ENCODE assay signal across 36 mouse cellular contexts in the genomic region with DNA sequence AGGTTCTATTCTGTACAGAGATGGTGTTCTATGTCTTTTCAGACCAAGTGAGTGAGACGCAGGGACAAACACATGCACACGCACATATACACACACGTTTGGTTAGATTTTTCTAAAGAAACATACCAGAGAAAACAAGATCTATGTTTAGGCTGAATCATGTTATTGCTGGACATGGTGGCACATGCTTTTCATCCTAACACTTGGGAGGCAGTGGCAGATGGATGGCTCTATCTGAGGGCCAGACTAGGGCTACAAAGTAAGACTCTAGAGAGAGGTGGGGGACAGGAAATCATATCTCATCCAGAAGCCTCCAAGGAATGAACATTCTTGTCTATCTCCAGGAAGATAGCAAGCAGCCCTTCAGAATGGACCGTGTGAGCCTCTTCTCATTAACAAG. TPM values are rescaled to one million over a fixed set of nuclear protein-coding genes. Genes with fewer than 3 reads are reported as not detected.
"Had no signal": no experiment of that assay in that cellular context is flagged by ENCODE, and none has a peak within 500 bp of the region (broad histone marks: within the 10 kb centered on the region; RNA-seq: fewer than 3 reads in every experiment).

No protein-coding gene starts in this region.

- H3K4me1 ChIP-seq: limb, embryonic 10.5 days; limb, embryonic 12.5 days; limb, embryonic 13.5 days; limb, embryonic 15.5 days; liver, embryonic 12.5 days; liver, embryonic 13.5 days; liver, embryonic 15.5 days; lung, embryonic 15.5 days; megakaryocyte, embryonic 14.5 days; midbrain, embryonic 12.5 days; midbrain, embryonic 13.5 days; midbrain, embryonic 15.5 days; neural tube, embryonic 12.5 days had no signal

- ATAC-seq: liver, embryonic 12.5 days; liver, postnatal 0 days; lung, postnatal 0 days; midbrain, embryonic 13.5 days; midbrain, embryonic 15.5 days; midbrain, embryonic 16.5 days had no signal

- H3K9me3 ChIP-seq: limb, embryonic 10.5 days; liver, embryonic 12.5 days; liver, embryonic 13.5 days; liver, embryonic 15.5 days; lung, embryonic 15.5 days; midbrain, embryonic 13.5 days had no signal

- DNase-seq: left cerebral cortex, postnatal 4 days; liver; liver, embryonic 13.5 days; liver, postnatal 0 days; lung, adult 18-20 months; lung, adult 2 months; lung, embryonic 14.5 days; lung, postnatal 10 days; lung, postnatal 14 days; lung, postnatal 36 days; lung, postnatal 4 days; midbrain, embryonic 14.5 days had no signal

- H3K4me3 ChIP-seq: left cerebral cortex, adult 2 months; limb, embryonic 10.5 days; limb, embryonic 12.5 days; limb, embryonic 13.5 days; limb, embryonic 15.5 days; liver, embryonic 12.5 days; liver, embryonic 13.5 days; liver, embryonic 15.5 days; lung, embryonic 15.5 days; megakaryocyte, embryonic 14.5 days; midbrain, embryonic 12.5 days; midbrain, embryonic 13.5 days; midbrain, embryonic 15.5 days; myocyte; neural tube, embryonic 12.5 days had no signal

- H3K27ac ChIP-seq: left cerebral cortex, adult 2 months; limb, embryonic 10.5 days; limb, embryonic 12.5 days; limb, embryonic 13.5 days; limb, embryonic 15.5 days; liver, embryonic 12.5 days; liver, embryonic 13.5 days; liver, embryonic 14.5 days; liver, embryonic 15.5 days; lung, embryonic 15.5 days; macrophage; midbrain, embryonic 12.5 days; midbrain, embryonic 13.5 days; midbrain, embryonic 15.5 days; neural tube, embryonic 12.5 days had no signal

- H3K36me3 ChIP-seq: limb, embryonic 10.5 days; limb, embryonic 12.5 days; limb, embryonic 13.5 days; limb, embryonic 15.5 days; liver, embryonic 12.5 days; liver, embryonic 13.5 days; liver, embryonic 15.5 days; lung, embryonic 15.5 days; midbrain, embryonic 12.5 days; midbrain, embryonic 13.5 days; midbrain, embryonic 15.5 days; neural tube, embryonic 12.5 days had no signal

- H3K4me2 ChIP-seq: limb, embryonic 12.5 days; limb, embryonic 13.5 days; limb, embryonic 15.5 days; liver, embryonic 11.5 days; liver, embryonic 12.5 days; liver, embryonic 13.5 days; liver, embryonic 15.5 days; lung, embryonic 14.5 days; lung, embryonic 15.5 days; midbrain, embryonic 12.5 days; midbrain, embryonic 13.5 days; midbrain, embryonic 15.5 days; neural tube, embryonic 12.5 days had no signal

- H3K9ac ChIP-seq: limb, embryonic 12.5 days; limb, embryonic 13.5 days; limb, embryonic 15.5 days; liver, embryonic 12.5 days; liver, embryonic 13.5 days; liver, embryonic 14.5 days; liver, embryonic 15.5 days; liver, postnatal 0 days; lung, embryonic 14.5 days; lung, embryonic 15.5 days; midbrain, embryonic 12.5 days; midbrain, embryonic 13.5 days; midbrain, embryonic 15.5 days; neural tube, embryonic 12.5 days had no signal

RNA-seq across cellular contexts. Expression of gene Hoxb13, which starts 13.1 kb away (rescaled TPM):
- polyA plus RNA-seq: limb, embryonic 10.5 days; limb, embryonic 11.5 days; limb, embryonic 12.5 days; limb, embryonic 13.5 days; limb, embryonic 14.5 days; limb, embryonic 15.5 days; liver, embryonic 11.5 days; liver, embryonic 12.5 days; liver, embryonic 13.5 days; liver, embryonic 14.5 days; liver, embryonic 15.5 days; liver, embryonic 16.5 days; liver, postnatal 0 days; lung, adult 2 months; lung, embryonic 14.5 days; lung, embryonic 15.5 days; lung, postnatal 0 days; macrophage; midbrain, embryonic 12.5 days; midbrain, embryonic 13.5 days; midbrain, embryonic 14.5 days; midbrain, embryonic 15.5 days; midbrain, embryonic 16.5 days; midbrain, postnatal 0 days had no signal

RNA-seq across cellular contexts. Expression of gene Ttll6, which starts 47.5 kb away (rescaled TPM):
- polyA plus RNA-seq: limb, embryonic 10.5 days; limb, embryonic 12.5 days; limb, embryonic 13.5 days; limb, embryonic 15.5 days; liver, adult 2 months; liver, embryonic 11.5 days; liver, embryonic 12.5 days; liver, embryonic 13.5 days; liver, embryonic 14.5 days; liver, embryonic 15.5 days; liver, embryonic 16.5 days; liver, postnatal 0 days; macrophage; midbrain, embryonic 12.5 days; midbrain, embryonic 14.5 days; myocyte; neural tube, embryonic 12.5 days had no signal
